Mouse (Mus musculus) heart, postnatal 0 days (tissue): ENCODE data around the gene Sprr2a3.
"Not testable (repeated sequence)": the region's sequence is repeated elsewhere in the genome, so short reads cannot be mapped to it uniquely, and the experiment has no call there.

Experiments
- CTCF ChIP-seq: IDR thresholded peaks from 2 replicates; pipeline ENCODE4 v1.5.1; 2016; ENCODE audit warnings: antibody characterized with exemption, control low read depth, low read depth
- EP300 ChIP-seq: IDR thresholded peaks from 2 replicates; pipeline ENCODE4 v1.6.1; 2016; ENCODE audit warnings: antibody characterized with exemption, low read depth

GRCm38 (mm10) chr3:92246245-92246644 is 39.0 kb upstream of the Sprr2a3 start:
- TF ChIP-seq CTCF, EP300: not testable (repeated sequence)
